Mouse (Mus musculus) myocyte (in vitro differentiated cells): Measurements from ENCODE around the gene Gucd1.

Experiments used
- CEBPB ChIP-seq: IDR thresholded peaks from 2 replicates; pipeline ENCODE4 v1.6.1; 2011; ENCODE audit warnings: mild to moderate bottlenecking, moderate library complexity; ENCODE audit not compliant: poor library complexity, insufficient read depth, severe bottlenecking
- POLR2A ChIP-seq: IDR thresholded peaks from one replicate; pipeline ENCODE4 v1.6.1; 2011; ENCODE audit warnings: low read depth, mild to moderate bottlenecking, control low read depth, moderate library complexity; ENCODE audit not compliant: insufficient read length
- POLR2AphosphoS2 ChIP-seq: IDR thresholded peaks from one replicate; pipeline ENCODE4 v1.6.1; 2011; ENCODE audit warnings: low read depth, control low read depth; ENCODE audit not compliant: insufficient read length
- TCF12 ChIP-seq: IDR thresholded peaks from one replicate; pipeline ENCODE4 v1.6.1; 2011; ENCODE audit warnings: mild to moderate bottlenecking, control low read depth; ENCODE audit not compliant: poor library complexity, insufficient read depth, severe bottlenecking
- USF1 ChIP-seq: IDR thresholded peaks from one replicate; pipeline ENCODE4 v1.6.1; 2011; ENCODE audit warnings: low read depth, mild to moderate bottlenecking, control low read depth, moderate library complexity

- TF ChIP-seq TCF12: no peak
- no peak for TF ChIP-seq POLR2A
- TF ChIP-seq CEBPB: no peak
- no peak for TF ChIP-seq POLR2AphosphoS2
- no peak for TF ChIP-seq USF1
Observed at GRCm38 (mm10) chr10:75552106-75552505, 34.3 kb upstream of the Gucd1 start.
